Mouse (Mus musculus) natural killer cell, adult 2 months (primary cell): ENCODE data around the gene Pcca.

Experiments
- DNase-seq, 2 experiments: peaks; one replicate each; pipeline ENCODE4 v3.0.0; 2022; ENCODE audit warnings: low spot score in 2 of 2

The Pcca gene

GRCm38 (mm10) chr14:122936460-122936859 lies 402.3 kb downstream of the Pcca start:
- DNase-seq, result no peak
